Mouse (Mus musculus) kidney, postnatal 25 days (tissue): Measurements from ENCODE around the gene Il3ra.

Source experiments
- DNase-seq, 2 experiments: peaks; one replicate each; pipeline ENCODE4 v3.0.0; 2021; ENCODE audit warnings: mixed read lengths in 2 of 2

Gene Il3ra

DNA sequence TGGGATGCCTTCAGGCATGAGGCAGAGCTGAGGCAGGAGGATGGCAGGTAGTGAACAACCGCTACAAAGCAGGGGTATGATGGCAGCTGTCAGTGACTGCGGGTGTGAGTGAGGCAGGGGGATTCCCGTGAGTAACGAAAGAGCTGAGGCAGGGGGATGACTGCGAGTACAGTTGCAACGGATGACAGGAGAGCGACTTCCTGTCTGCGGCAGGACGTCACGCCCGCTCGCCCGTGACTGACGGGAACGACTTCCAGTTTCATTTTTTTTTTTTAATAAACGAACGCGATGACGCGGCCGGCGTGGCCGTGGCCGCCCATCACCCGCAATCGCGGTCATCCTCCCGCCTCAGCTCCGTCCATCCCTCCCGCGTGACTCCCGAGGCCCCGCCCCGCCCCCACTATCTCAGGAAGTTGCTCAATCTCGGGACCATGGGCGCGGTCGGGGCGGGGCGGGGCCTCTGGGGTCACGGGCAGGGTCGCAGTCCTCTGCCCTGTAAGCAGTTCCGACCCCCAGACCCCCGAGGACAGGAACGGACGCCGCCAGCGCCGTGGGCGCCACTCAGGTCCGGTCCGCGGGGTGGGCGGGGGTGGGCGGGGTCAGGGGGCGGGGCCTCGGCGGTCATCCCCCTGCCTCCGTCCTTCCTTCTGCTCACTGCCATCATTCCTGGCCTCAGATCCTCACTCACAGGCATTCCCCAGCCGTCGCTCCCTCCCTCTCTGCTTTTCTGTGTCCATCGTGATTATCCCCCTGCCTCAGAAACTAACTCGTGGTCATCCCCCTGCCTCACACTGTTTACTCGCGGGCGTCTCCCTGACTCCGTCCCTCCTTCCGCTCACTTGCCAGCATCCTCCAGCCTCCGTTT lies at the start of gene Il3ra:
Il3ra (plus strand) TSS at position 328 of the 865 bp plus-strand sequence.
- DNase-seq = peak; percentile 68 to 86

GRCm38 (mm10) chr14:14308938-14309337 lies 37.1 kb upstream of the Il3ra start:
- DNase-seq = no peak

- no peak for DNase-seq
These were observed 36.7 kb upstream of the Il3ra start for GRCm38 (mm10) chr14:14309416-14309815.

GRCm38 (mm10) chr14:14322528-14322927 lies 23.5 kb upstream of the Il3ra start, which contains the start of gene Olfr31:
Gene Olfr31 (plus strand): TSS chr14:14322828.
- no peak for DNase-seq

DNA sequence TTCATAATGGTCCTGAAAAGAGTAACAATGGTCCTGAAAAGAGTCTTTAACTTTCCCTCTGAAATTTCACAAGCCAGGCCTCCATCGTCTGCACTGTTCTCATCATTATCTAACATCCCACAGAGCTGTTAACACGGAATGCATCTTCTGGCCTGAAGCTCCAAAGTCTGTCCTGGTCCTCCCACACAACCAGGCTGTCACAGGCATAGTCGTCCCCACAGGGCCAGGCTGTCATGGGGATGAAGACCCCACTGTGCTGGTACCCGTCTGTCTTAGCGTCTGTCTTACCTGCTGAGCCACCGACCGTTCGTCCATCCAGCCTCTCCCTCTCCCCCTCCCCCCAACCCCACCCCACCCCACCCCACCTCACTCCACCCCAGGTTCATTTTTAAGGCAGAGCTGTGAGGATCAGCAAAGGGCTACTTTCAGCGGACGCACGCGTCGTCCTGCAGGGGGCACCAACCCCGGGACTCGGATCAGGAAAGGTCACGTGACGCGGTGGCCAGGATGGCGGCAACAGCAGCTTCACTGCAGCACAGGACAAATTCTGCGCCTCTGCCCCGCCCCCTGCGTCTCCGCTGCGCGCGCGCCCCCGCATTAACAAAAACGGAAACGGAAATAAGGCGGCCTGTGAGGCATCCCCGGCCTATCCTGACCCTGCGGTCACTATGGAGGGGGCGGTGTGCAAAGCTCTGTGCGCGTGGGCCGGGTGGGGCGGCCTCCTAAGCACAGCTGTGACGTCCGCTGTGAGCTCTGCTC lies 783 bp upstream of the Il3ra start:
- peak; percentile 94 for DNase-seq

DNA sequence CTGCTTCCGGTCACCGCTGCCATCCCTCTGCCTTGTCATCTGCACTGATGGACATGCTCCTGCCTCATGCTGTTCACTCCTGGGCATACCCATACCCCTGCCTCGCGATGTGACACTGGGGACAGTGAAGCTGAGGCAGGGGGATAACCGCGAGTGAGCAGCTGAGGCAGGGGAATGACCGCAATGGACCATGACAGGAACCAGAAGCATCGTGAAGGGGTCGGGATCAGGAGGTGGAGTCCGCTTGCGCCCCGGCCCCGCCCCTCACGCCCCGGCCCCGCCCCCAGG lies 682 bp downstream of the Il3ra start:
- peak in 1 of 2 experiments; percentile 36 for DNase-seq

DNA sequence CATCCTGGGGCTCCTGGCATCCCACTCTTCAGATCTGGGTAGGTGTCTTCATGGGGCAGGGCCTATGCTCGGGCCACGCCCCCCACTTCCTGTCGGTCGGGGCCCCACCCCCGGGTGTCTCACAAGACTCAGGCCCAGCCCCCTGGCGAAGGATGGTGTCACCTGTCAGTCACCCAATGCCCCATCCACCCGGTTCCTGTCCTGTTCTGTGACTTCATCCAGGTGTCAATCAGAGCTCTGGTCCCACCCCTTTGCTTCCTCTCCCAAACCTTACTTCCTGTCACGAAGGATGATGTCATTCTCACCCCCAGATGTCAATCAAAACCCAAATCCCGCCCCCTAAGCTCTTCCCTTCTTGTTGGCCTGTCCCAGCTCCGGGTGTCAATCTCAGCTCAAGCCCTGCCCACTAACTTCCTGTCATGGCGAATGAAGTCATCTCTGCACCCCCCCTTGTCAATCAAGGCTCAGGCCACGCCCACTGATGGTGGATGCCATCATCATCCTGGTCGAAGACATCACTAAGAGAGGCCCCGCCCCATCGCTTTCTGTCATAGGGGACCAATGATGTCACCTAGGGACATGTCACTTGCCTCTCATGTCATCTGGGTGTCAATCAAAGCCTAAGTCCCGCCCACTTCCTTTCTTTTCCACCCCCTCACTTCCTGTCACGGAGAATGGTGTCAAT lies 1.2 kb downstream of the Il3ra start:
- peak; percentile 33 to 58 for DNase-seq

DNA sequence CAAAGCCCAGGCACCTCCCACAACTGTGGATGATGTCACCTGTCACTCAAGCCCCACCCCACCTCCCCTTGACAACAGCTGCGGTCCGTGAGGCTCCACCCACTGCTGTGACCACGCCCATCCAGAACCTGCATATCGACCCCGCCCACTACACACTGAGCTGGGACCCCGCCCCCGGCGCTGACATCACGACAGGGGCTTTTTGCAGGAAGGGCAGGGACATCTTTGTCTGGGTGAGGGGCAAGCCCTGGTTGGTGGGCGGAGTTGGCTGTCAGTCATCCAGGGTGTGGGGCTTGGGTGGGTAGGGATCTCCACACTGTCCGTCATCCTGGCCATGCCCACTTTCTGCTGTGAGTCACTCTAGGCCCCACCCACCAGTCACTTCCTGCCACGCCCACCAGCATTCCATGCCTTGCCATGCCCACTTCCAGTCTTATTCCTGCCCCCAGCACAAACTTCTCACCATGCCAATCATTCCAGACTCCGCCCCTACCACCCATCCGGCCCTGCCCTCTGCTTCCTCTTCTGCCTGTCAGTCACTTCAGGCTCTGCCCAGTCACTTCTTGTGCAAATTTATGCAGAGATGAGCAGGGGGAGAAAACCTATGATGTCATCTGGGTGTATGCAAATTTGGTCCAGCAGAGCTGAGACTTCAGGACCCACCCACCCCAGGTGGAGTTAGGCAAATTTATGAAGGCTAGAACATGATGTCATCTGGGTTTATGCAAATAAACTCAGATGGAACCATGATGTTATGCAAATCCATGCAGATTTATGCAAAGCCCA lies 2.0 kb downstream of the Il3ra start:
- peak in 1 of 2 experiments; percentile 50 for DNase-seq

GRCm38 (mm10) chr14:14348674-14349401 lies 2.8 kb downstream of the Il3ra start:
- DNase-seq = peak in 1 of 2 experiments; percentile 51

DNA sequence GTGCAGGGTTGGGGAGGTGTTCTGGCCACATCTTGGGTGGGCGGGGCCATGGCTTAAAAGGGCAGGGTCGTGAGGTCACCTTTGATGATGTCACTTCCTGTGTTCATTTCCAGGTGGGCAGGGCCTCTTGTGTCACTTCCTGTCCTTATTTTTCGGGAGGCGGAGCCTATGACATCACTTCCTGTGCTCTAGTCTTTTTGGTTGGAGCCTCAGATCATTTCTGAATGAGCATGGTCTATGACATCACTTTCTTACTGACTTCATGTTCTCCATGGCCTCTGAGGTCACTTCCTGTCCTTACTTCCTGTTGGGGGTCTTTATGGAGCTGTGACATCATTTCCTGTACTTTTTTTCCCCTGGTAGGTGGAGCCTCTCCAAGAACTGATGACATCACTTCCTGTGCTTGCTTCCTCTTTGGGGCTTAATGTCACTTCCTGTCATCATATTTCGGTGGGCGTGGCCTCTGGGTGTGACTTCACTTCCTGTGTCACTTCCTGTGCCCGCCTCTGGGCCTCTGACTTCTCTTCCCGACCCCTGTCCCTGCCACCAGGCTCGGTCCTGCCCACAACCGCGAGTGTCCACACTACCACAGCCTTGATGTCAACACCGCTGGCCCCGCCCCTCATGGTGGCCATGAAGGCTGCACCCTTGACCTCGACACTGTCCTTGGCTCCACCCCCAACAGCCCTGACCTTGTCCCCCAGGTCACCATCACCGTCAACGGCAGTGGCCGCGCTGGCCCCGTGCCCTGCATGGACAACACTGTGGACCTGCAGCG lies 3.6 kb downstream of the Il3ra start:
- peak in 1 of 2 experiments; percentile 48 for DNase-seq

DNA sequence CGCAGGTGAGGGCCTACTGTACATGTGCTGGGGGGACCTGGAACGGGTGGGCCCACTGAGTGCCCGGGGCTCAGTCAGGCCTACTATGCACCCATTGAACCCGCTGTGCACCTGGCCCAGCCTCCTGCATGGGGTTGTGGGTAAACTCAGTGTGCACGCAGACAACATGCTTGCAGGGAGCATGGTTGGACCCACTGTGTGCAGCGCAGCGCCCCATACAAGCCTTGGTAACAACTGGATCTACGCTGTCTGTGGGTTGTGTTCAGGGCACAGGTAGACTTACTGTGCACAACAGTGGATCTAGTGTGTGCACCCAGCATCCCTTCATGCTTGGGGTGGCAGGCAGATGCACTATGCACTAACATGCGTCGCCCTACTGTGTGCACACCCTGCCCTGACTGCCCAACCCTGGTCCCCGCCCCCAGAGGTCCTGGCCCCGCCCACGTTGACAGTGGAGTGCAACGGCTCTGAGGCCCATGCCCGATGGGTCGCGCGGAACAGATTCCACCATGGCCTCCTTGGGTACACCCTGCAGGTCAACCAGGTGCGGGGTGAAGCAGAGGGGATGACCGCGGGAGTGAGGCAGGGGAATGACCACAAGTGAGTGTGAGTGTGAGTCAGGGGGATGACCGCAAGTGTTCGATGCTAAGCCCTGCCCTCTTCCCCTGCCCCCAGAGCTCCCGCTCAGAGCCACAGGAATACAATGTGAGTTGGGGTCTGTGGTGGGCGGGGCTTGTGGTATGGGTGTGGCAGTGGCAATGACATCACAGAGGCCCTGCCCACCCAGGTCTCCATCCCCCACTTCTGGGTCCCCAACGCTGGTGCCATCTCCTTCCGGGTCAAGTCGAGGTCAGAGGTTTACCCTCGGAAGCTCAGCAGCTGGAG lies 4.4 kb downstream of the Il3ra start:
- DNase-seq = peak in 1 of 2 experiments; percentile 42

DNA sequence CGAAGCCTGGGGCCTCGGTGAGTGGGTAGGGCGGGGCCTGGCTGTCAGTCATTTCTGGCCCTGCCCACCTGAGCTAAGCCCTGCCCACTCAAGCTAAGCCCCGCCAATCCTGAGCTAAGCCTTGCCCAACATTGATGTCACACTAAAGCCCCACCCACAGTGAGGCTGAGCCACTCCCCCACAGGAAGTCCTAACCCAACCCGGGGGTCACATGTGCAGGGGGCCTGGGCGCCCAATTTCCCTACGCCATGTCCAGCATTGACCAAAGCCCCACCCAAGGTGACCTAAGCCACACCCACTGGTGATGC lies 5.0 kb downstream of the Il3ra start:
- peak in 1 of 2 experiments; percentile 41 for DNase-seq

DNA sequence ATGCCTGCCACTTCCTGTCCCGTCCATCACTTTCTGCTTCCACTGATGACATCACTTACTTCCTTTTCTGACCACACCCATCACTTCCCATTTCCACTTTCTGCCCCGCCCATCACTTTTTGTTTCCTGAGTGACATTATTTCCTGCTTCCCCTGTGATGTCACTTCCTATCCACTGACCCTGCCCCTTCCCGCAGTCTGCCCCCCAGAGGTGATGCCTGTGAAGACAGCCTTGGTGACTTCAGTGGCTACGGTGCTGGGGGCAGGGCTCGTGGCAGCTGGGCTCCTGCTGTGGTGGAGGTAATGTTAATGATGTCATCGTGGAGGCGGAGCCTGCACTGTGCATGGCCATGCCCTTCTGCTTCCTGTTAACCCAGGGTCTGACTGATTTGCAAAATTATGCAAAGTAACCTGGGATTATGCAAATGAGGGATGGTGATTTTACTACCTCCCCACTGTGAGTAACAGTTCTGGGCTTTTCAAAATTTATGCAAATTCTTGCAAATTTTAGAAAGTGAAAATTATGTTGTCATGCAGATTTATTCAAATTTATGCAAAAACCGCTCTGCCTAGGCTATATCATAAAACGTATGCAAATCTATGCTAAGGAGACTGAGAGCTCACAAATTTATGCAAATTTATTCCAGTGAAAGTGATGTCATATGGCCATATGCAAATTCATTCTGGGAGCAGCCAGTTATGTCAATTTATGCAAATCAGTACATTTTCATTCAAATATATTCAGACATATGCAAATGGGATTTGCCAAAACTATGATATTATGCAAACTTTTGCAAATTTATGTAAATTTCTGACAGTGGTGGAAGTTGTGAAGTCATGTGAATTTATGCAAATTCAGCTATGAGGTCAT lies 5.9 kb downstream of the Il3ra start:
- DNase-seq = peak in 1 of 2 experiments; percentile 27

- no peak for DNase-seq
These were observed 6.5 kb downstream of the Il3ra start for GRCm38 (mm10) chr14:14352606-14353005.

- no peak for DNase-seq
These were observed 7.1 kb downstream of the Il3ra start for GRCm38 (mm10) chr14:14353081-14353732.

DNA sequence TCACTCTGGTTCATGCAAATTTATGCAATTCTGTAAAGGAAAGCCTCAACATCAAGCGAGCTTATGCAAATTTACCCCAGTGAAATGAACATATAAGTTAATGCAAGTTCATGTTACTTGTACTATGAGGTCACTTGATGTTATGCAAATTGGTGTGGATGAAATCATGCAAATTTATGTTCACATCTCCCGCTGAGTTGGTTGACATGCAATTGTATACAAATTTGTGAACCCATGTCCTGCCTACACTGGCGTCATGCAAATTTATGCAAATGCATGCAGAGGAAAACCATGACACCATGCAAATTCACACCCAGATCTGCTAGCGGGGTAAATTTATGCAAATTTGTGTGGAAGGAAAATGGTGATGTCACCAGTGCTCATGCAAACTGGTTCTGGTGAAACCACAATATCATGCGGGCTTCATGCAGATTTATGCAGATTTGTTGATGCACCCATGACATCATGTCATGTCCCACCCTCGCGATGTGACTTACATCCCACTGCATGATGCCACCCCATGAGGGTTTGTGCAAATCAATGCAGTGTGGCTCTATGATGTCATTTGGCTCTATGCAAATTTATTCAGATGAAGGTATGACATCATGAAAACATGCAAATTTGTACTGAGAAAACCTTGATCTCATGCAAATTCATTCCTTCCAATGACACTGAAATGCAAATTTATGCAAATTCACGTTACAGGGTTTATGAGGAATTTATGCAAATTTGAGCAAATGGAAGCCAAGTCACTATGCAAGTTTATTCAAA lies 7.8 kb downstream of the Il3ra start:
- DNase-seq = no peak

- DNase-seq = no peak
These were observed 8.7 kb downstream of the Il3ra start for GRCm38 (mm10) chr14:14354511-14355359.
